In the genomic region with DNA sequence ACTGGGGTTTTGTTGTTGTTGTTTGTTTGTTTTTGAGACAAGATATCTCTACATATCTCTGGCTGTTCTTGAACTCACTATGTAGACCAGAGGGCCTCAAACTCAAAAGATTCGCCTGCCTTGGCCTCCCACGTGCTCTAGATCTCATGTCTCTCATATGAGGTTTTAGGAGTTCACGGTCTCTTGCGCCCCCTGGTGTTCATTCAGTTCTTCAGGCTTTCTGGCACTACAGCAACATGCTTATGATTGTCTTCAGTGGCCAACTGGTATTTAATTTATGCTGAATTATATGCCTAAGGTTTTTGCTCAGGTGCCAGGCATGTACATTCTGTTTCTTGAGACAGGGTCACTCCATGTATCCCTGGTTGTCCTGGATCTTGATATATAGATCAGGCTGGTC, we compare ENCODE assay signal across 9 mouse cellular contexts. TPM values are rescaled to one million over a fixed set of nuclear protein-coding genes. Genes with fewer than 3 reads are reported as not detected.
DNase-seq lines count a peak whose midpoint lies in the region; ATAC-seq and TF ChIP-seq lines count a peak whose summit lies in the region.
"Had no signal": no experiment of that assay in that cellular context is flagged by ENCODE, and none has a peak within 500 bp of the region (broad histone marks: within the 10 kb centered on the region; RNA-seq: fewer than 3 reads in every experiment).

No protein-coding gene starts in this region.

- TF ChIP-seq CTCF in cortical plate, adult 2 months (IDR thresholded peaks at IDR 0.05; ENCODE audit: extremely low read depth, insufficient read depth, low read length), result peak; percentile 94

- H3K4me3 ChIP-seq in neural tube, embryonic 15.5 days (replicated peaks), result no peak overlapping the region
- H3K4me3 ChIP-seq in cortical plate, adult 2 months (ENCODE audit: insufficient read depth, low read length), result no peak overlapping the region

- H3K36me3 ChIP-seq in neural tube, embryonic 15.5 days, result peaks cover 19% of the 10 kb centered on the region

- 4% methylated on average over 4 of the region's 4 CpGs for WGBS in neural tube, embryonic 15.5 days

- H3K27ac ChIP-seq in neural tube, embryonic 15.5 days (replicated peaks), result no peak overlapping the region
- no peak overlapping the region for H3K27ac ChIP-seq in cortical plate, adult 2 months (ENCODE audit: insufficient read depth, low read length)

- H3K9ac ChIP-seq in neural tube, embryonic 15.5 days (replicated peaks), result no peak overlapping the region

- H3K9me3 ChIP-seq in neural tube, embryonic 15.5 days (replicated peaks), result no peaks in the 10 kb centered on the region

- TF ChIP-seq POLR2A in cortical plate, adult 2 months (IDR thresholded peaks at IDR 0.05; ENCODE audit: extremely low read depth, insufficient read depth, low read length), result no peak

- ATAC-seq in neural tube, embryonic 15.5 days (ENCODE audit: low FRiP score), result no peak; the same call in 1 of the 2 replicates

- H3K4me1 ChIP-seq in neural tube, embryonic 15.5 days, result peaks cover 9% of the 10 kb centered on the region
- H3K4me1 ChIP-seq in cortical plate, adult 2 months (ENCODE audit: control insufficient read depth, insufficient read depth, low read length), result peaks cover 2% of the 10 kb centered on the region; the same call in 1 of the 2 replicates

- no peaks in the 10 kb centered on the region for H3K27me3 ChIP-seq in neural tube, embryonic 15.5 days (replicated peaks)

- no peak overlapping the region for H3K4me2 ChIP-seq in neural tube, embryonic 15.5 days

- peak; percentile 82 for DNase-seq in neural tube, embryonic 10.5 days (ENCODE audit: extremely low spot score, low spot score)
- DNase-seq in gastrocnemius, postnatal 10 days, result peak; percentile 85
- peak; percentile 89 for DNase-seq in kidney, adult 9 months
- DNase-seq in liver, result peak; percentile 87
- DNase-seq in naive thymus-derived CD4-positive, alpha-beta T cell, adult 2 months (ENCODE audit: low read depth), result peak; percentile 93
- DNase-seq in telencephalon, adult 2 months (ENCODE audit: low read depth, low spot score), result peak; percentile 66

RNA-seq across cellular contexts. Expression of gene Zfp691, which starts 6.3 kb away (rescaled TPM):
- 4.4 and 4.8 TPM in 2 replicates for polyA plus RNA-seq in neural tube, embryonic 15.5 days (2015; fragmentation: Nextera tagmentation; extraction: Ambion mirVana)
- 8.1 and 8.8 TPM in 2 replicates for polyA plus RNA-seq in cortical plate, adult 2 months (2012; rRNA removed)
- 1 to 10 TPM; 8.7 to 8.9 TPM for total RNA-seq in gastrocnemius, postnatal 10 days (2021)

RNA-seq across cellular contexts. Expression of gene Ermap, which starts 22.1 kb away (rescaled TPM):
- 0.79 and 1.2 TPM in 2 replicates for polyA plus RNA-seq in neural tube, embryonic 15.5 days (2015; fragmentation: Nextera tagmentation; extraction: Ambion mirVana)
- 0.55 and 0.56 TPM in 2 replicates for polyA plus RNA-seq in cortical plate, adult 2 months (2012; rRNA removed)
- total RNA-seq in gastrocnemius, postnatal 10 days (2021), result 1 to 10 TPM in 1 of 2 experiments, under 1 TPM in 1; 0.49 to 1.9 TPM

RNA-seq across cellular contexts. Expression of gene Svbp, which starts 27.4 kb away (rescaled TPM):
- 198 and 242 TPM in 2 replicates for polyA plus RNA-seq in neural tube, embryonic 15.5 days (2015; fragmentation: Nextera tagmentation; extraction: Ambion mirVana)
- polyA plus RNA-seq in cortical plate, adult 2 months (2012; rRNA removed), result 29.2 and 29.9 TPM in 2 replicates
- total RNA-seq in gastrocnemius, postnatal 10 days (2021), result 10 to 100 TPM; 38.2 to 44.7 TPM

RNA-seq across cellular contexts. Expression of gene Tmem269, which starts 50.4 kb away (rescaled TPM):
- 0.29 and 0.54 TPM in 2 replicates for polyA plus RNA-seq in neural tube, embryonic 15.5 days (2015; fragmentation: Nextera tagmentation; extraction: Ambion mirVana)
- 1.2 TPM in 2 replicates for polyA plus RNA-seq in cortical plate, adult 2 months (2012; rRNA removed)
- not detected for total RNA-seq in gastrocnemius, postnatal 10 days (2021)
- total RNA-seq: adrenal gland, postnatal 4 days had no signal

RNA-seq across cellular contexts. Expression of gene Slc2a1, which starts 59.2 kb away (rescaled TPM):
- 78.8 and 91.3 TPM in 2 replicates for polyA plus RNA-seq in neural tube, embryonic 15.5 days (2015; fragmentation: Nextera tagmentation; extraction: Ambion mirVana)
- 112 and 125 TPM in 2 replicates for polyA plus RNA-seq in cortical plate, adult 2 months (2012; rRNA removed)
- total RNA-seq in gastrocnemius, postnatal 10 days (2021), result 1 to 10 TPM; 5.2 to 5.4 TPM
